Mouse (Mus musculus): ENCODE measurements around the gene Tmem239. TPM values are rescaled to one million over a fixed set of nuclear protein-coding genes. Genes with fewer than 3 reads are reported as not detected.

The Tmem239 gene
- total and polyA plus RNA-seq, 3 experiments = not detected

DNA sequence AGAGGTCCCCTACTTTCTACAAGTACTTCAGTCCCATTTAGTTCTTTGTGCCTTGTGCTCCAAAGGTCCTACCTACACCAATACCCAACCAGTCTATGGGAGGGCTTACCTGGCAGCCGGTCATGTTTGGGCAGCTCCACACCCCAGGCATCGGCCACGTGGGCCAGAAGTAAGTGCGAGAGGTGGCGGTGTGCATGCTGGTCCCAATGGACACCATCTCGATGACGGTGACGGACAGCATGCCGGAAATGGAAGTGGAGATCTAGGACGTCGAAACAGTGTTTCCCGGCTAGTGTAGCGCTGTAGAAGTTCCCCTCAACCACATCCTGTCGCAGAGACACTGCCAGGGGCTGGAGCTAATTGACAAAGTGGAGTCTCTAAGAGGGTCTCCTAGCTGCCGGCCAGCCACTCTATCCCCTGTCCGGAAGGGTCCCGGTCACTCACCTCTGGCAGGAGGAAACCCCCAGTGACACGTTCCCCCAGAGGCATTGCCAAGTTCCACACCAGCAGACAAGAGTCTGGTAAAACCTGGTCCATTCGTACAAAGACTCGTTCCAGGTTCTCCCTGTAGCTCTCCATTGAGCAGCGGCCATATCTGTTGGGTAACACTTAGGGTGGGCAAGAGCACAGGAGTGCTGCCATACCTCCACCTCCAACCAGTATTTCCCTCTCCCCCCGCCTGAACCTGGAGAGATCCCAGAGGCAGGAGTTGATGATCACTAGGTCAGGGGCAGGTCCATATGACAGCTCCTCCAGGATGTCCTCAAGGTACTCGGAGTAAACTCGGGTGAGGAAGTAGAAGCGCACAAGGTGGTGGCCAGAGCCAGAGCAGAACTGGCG, 15.7 kb downstream of the Tmem239 start:
- H3K27me3 ChIP-seq (ENCODE audit: insufficient read depth, low read length) = no peaks in the 10 kb centered on the region
- ATAC-seq (ENCODE audit: extremely low read depth, insufficient number of reproducible peaks, low FRiP score, poor library complexity, severe bottlenecking) = no peak
- H3K36me3 ChIP-seq (replicated peaks) = peaks cover 67% of the 10 kb centered on the region
- peaks cover 40% of the 10 kb centered on the region for H3K4me1 ChIP-seq (ENCODE audit: insufficient read depth, low read depth, low read length)
- H3K9me3 ChIP-seq (replicated peaks) = no peaks in the 10 kb centered on the region
- no peak overlapping the region; the same call in 1 of the 2 replicates for H3K4me3 ChIP-seq (ENCODE audit: low read depth, low read length)
- no peak for TF ChIP-seq POLR2AphosphoS5 (IDR thresholded peaks at IDR 0.05; ENCODE audit: insufficient replicate concordance, low read depth, low read length)
- TF ChIP-seq CTCF (IDR thresholded peaks at IDR 0.05; ENCODE audit: low read depth, low read length) = no peak
- TF ChIP-seq TAL1 (conservative IDR thresholded peaks at IDR 0.05; ENCODE audit: low read depth, low read length) = no peak
- TF ChIP-seq GATA1 (IDR thresholded peaks at IDR 0.05; ENCODE audit: borderline replicate concordance, low read length) = no peak
- no peak for TF ChIP-seq GATA2 (IDR thresholded peaks at IDR 0.05; ENCODE audit: borderline replicate concordance, low read depth, low read length)
- DNase-seq (ENCODE audit: low spot score) = no peak

- H3K36me3 ChIP-seq (replicated peaks) = peaks cover 67% of the 10 kb centered on the region
- peaks cover 48% of the 10 kb centered on the region for H3K4me1 ChIP-seq (ENCODE audit: insufficient read depth, low read depth, low read length)
- peak; percentile 76 for DNase-seq (ENCODE audit: low spot score)
- no peak for ATAC-seq (ENCODE audit: extremely low read depth, insufficient number of reproducible peaks, low FRiP score, poor library complexity, severe bottlenecking)
- no peaks in the 10 kb centered on the region for H3K27me3 ChIP-seq (ENCODE audit: insufficient read depth, low read length)
- no peaks in the 10 kb centered on the region for H3K9me3 ChIP-seq (replicated peaks)
- H3K4me3 ChIP-seq (ENCODE audit: low read depth, low read length) = peak overlapping the region; percentile 90
- no peak for TF ChIP-seq POLR2AphosphoS5 (IDR thresholded peaks at IDR 0.05; ENCODE audit: insufficient replicate concordance, low read depth, low read length)
- no peak for TF ChIP-seq GATA1 (IDR thresholded peaks at IDR 0.05; ENCODE audit: borderline replicate concordance, low read length)
- no peak for TF ChIP-seq CTCF (IDR thresholded peaks at IDR 0.05; ENCODE audit: low read depth, low read length)
- TF ChIP-seq TAL1 (conservative IDR thresholded peaks at IDR 0.05; ENCODE audit: low read depth, low read length) = no peak
These were observed 17.3 kb downstream of the Tmem239 start for GRCm38 (mm10) chr2:130423397-130424125.

- peaks cover 65% of the 10 kb centered on the region for H3K36me3 ChIP-seq (replicated peaks)
- H3K27me3 ChIP-seq (ENCODE audit: insufficient read depth, low read length) = no peaks in the 10 kb centered on the region
- H3K9me3 ChIP-seq (replicated peaks) = no peaks in the 10 kb centered on the region
- ATAC-seq (ENCODE audit: extremely low read depth, insufficient number of reproducible peaks, low FRiP score, poor library complexity, severe bottlenecking) (peak; percentile 69), DNase-seq (ENCODE audit: low spot score) (peak; percentile 83)
- H3K4me1 ChIP-seq (ENCODE audit: insufficient read depth, low read depth, low read length) = peaks cover 54% of the 10 kb centered on the region
- TF ChIP-seq POLR2AphosphoS5 (IDR thresholded peaks at IDR 0.05; ENCODE audit: insufficient replicate concordance, low read depth, low read length) (no peak), GATA2 (IDR thresholded peaks at IDR 0.05; ENCODE audit: borderline replicate concordance, low read depth, low read length) (no peak), TAL1 (conservative IDR thresholded peaks at IDR 0.05; ENCODE audit: low read depth, low read length) (no peak), CTCF (IDR thresholded peaks at IDR 0.05; ENCODE audit: low read depth, low read length) (no peak), GATA1 (IDR thresholded peaks at IDR 0.05; ENCODE audit: borderline replicate concordance, low read length) (no peak)
- H3K4me3 ChIP-seq (ENCODE audit: low read depth, low read length) = peak within 1 kb of the TSS; percentile 90
These were observed 18.0 kb downstream of the Tmem239 start, which contains the start of the genes Vps16 and Pced1a for GRCm38 (mm10) chr2:130424126-130424853. Vps16 (plus strand) TSS chr2:130424339. Pced1a (minus strand) TSS chr2:130424701.

GRCm38 (mm10) chr2:130425112-130425511, 18.8 kb downstream of the Tmem239 start:
- no peak for TF ChIP-seq GATA1 (IDR thresholded peaks at IDR 0.05; ENCODE audit: borderline replicate concordance, low read length)
- TF ChIP-seq CTCF (IDR thresholded peaks at IDR 0.05; ENCODE audit: low read depth, low read length) = no peak
- no peak for TF ChIP-seq POLR2AphosphoS5 (IDR thresholded peaks at IDR 0.05; ENCODE audit: insufficient replicate concordance, low read depth, low read length)
- no peak for TF ChIP-seq TAL1 (conservative IDR thresholded peaks at IDR 0.05; ENCODE audit: low read depth, low read length)
- no peak for TF ChIP-seq GATA2 (IDR thresholded peaks at IDR 0.05; ENCODE audit: borderline replicate concordance, low read depth, low read length)
- Histone ChIP-seq H3K27me3 (ENCODE audit: insufficient read depth, low read length) (no peaks in the 10 kb centered on the region), H3K36me3 (replicated peaks) (peaks cover 63% of the 10 kb centered on the region), H3K4me3 (ENCODE audit: low read depth, low read length) (peak overlapping the region; percentile 90), H3K4me1 (ENCODE audit: insufficient read depth, low read depth, low read length) (peaks cover 57% of the 10 kb centered on the region), H3K9me3 (replicated peaks) (no peaks in the 10 kb centered on the region)
- DNase-seq (ENCODE audit: low spot score) = peak; percentile 23
- no peak for ATAC-seq (ENCODE audit: extremely low read depth, insufficient number of reproducible peaks, low FRiP score, poor library complexity, severe bottlenecking)

- DNase-seq (ENCODE audit: low spot score) = no peak
- H3K4me3 ChIP-seq (ENCODE audit: low read depth, low read length) = no peak overlapping the region
- H3K36me3 ChIP-seq (replicated peaks) = peaks cover 72% of the 10 kb centered on the region
- ATAC-seq (ENCODE audit: extremely low read depth, insufficient number of reproducible peaks, low FRiP score, poor library complexity, severe bottlenecking) = no peak
- H3K27me3 ChIP-seq (ENCODE audit: insufficient read depth, low read length) = no peaks in the 10 kb centered on the region
- H3K4me1 ChIP-seq (ENCODE audit: insufficient read depth, low read depth, low read length) = peaks cover 37% of the 10 kb centered on the region
- TF ChIP-seq GATA2 (IDR thresholded peaks at IDR 0.05; ENCODE audit: borderline replicate concordance, low read depth, low read length) (no peak), GATA1 (IDR thresholded peaks at IDR 0.05; ENCODE audit: borderline replicate concordance, low read length) (no peak), CTCF (IDR thresholded peaks at IDR 0.05; ENCODE audit: low read depth, low read length) (no peak), POLR2AphosphoS5 (IDR thresholded peaks at IDR 0.05; ENCODE audit: insufficient replicate concordance, low read depth, low read length) (no peak), TAL1 (conservative IDR thresholded peaks at IDR 0.05; ENCODE audit: low read depth, low read length) (no peak)
- no peaks in the 10 kb centered on the region for H3K9me3 ChIP-seq (replicated peaks)
These were observed 23.6 kb downstream of the Tmem239 start for GRCm38 (mm10) chr2:130429851-130430250.
